Mouse (Mus musculus) small intestine, adult 2 months (tissue): ENCODE data around the gene Oas1c. TPM values are rescaled to one million over a fixed set of nuclear protein-coding genes. Genes with fewer than 3 reads are reported as not detected.

Source experiments
- H3K27ac ChIP-seq: fragments of 200-500 bp; 2 replicates; pipeline ENCODE4 v1.5.1; 2012; ENCODE audit warnings: low read depth, low read length, control low read depth, inconsistent platforms; ENCODE audit not compliant: insufficient read depth
- H3K27me3 ChIP-seq: fragments of 200-500 bp; 2 replicates; pipeline ENCODE4 v1.6.1; 2012; ENCODE audit warnings: mild to moderate bottlenecking, moderate library complexity, low read length, inconsistent platforms; ENCODE audit not compliant: control insufficient read depth, insufficient read depth
- H3K36me3 ChIP-seq: fragments of 200-500 bp; 2 replicates; pipeline ENCODE4 v1.6.1; 2012; ENCODE audit warnings: mild to moderate bottlenecking, low read length, control low read depth, inconsistent platforms; ENCODE audit not compliant: control insufficient read depth, insufficient read depth
- H3K4me1 ChIP-seq: fragments of 200-500 bp; 2 replicates; pipeline ENCODE4 v1.6.1; 2012; ENCODE audit warnings: low read length, inconsistent platforms, mixed read lengths; ENCODE audit not compliant: control insufficient read depth, insufficient read depth, insufficient read length
- H3K4me3 ChIP-seq: fragments of 200-500 bp; 2 replicates; pipeline ENCODE4 v1.5.1; 2012; ENCODE audit warnings: low read depth, mild to moderate bottlenecking, control low read depth, inconsistent platforms, low read length, moderate library complexity
- CTCF ChIP-seq: fragments of 200-500 bp; IDR thresholded peaks from 2 replicates; pipeline ENCODE4 v1.5.1; 2012; ENCODE audit warnings: low read depth, mild to moderate bottlenecking, control low read depth, inconsistent platforms, low read length, moderate library complexity, mixed read lengths; ENCODE audit not compliant: insufficient replicate concordance, insufficient read length; ENCODE audit errors: extremely low read depth
- POLR2A ChIP-seq: fragments of 200-500 bp; IDR thresholded peaks from 2 replicates; pipeline ENCODE4 v1.6.1; 2012; ENCODE audit warnings: low read depth, mild to moderate bottlenecking, control low read depth, inconsistent platforms, low read length, moderate library complexity
- WGBS: fragments of 180-500 bp; shearing (Covaris S2); methylation state at CpG from one replicate; pipeline ENCODE4 v1.1.7; 2018; 5-methylcytosine and 5-hydroxymethylcytosine counted together
- polyA plus RNA-seq: library from polyadenylated mRNA; depleted of rRNA; stranded (reverse); fragments of >200 nt; gene quantifications from 2 replicates; pipeline ENCODE4 v1.2.3, GENCODE M21; 2012; rRNA removed

Oas1c gene
- polyA plus RNA-seq, 1 experiment = 1.4 TPM

DNA sequence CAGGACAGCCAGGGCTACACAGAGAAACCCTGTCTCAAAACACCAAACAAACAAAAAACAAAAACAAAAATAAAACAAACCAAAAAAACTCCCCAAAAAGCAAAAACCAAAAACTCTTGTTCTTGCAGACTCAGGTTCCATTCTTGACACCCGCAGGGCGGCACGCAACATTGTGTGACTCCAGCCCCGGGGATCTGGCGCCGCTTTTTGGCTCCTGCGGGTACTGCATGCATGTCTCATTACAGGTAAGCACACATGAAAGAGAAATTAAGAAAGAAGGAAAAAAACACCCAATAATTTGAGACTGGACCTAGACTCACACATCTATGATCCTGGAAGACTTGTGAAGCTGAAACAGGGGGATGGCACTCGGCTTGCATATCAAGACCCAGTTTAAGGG lies 47.3 kb downstream of the Oas1c start:
- 69% methylated on average over 8 of the region's 8 CpGs for WGBS
- Histone ChIP-seq H3K4me1 (no peaks in the 10 kb centered on the region), H3K4me3 (no peak overlapping the region), H3K36me3 (peaks cover 19% of the 10 kb centered on the region), H3K27ac (no peak overlapping the region), H3K27me3 (no peaks in the 10 kb centered on the region)
- TF ChIP-seq CTCF (no peak), POLR2A (no peak)

GRCm38 (mm10) chr5:120761901-120762300 lies 50.4 kb downstream of the Oas1c start:
- H3K36me3 ChIP-seq = peaks cover 21% of the 10 kb centered on the region
- no peak for TF ChIP-seq CTCF
- no peak for TF ChIP-seq POLR2A
- H3K4me1 ChIP-seq = no peaks in the 10 kb centered on the region
- no peak overlapping the region for H3K4me3 ChIP-seq
- H3K27me3 ChIP-seq = no peaks in the 10 kb centered on the region
- WGBS = 36% methylated on average over 6 of the region's 6 CpGs
- no peak overlapping the region for H3K27ac ChIP-seq

- 80% methylated on average over 4 of the region's 4 CpGs for WGBS
- TF ChIP-seq CTCF (no peak), POLR2A (no peak)
- Histone ChIP-seq H3K4me1 (no peaks in the 10 kb centered on the region), H3K36me3 (peaks cover 6% of the 10 kb centered on the region), H3K27ac (no peak overlapping the region), H3K4me3 (no peak overlapping the region), H3K27me3 (no peaks in the 10 kb centered on the region)
Observed at GRCm38 (mm10) chr5:120754215-120754614, 58.1 kb downstream of the Oas1c start.

DNA sequence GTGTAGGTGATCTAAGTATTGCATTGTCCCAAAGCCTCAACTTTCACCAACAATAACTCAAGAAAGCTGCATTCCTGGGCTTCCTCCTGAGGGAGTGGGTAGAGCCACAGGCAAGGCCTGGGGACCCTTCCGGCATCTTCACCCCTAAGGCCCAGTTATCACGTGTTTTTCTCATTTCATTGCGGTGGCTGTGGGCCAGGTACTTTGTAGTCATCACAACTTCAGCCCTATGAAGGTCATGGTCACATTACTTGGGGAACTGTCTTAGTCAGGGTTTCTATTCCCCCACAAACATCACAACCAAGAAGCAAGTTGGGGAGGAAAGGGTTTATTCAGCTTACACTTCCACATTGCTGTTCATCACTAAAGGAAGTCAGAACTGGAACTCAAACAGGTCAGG lies 59.5 kb downstream of the Oas1c start:
- no peak for TF ChIP-seq POLR2A
- no peak for TF ChIP-seq CTCF
- Histone ChIP-seq H3K36me3 (peaks cover 3% of the 10 kb centered on the region), H3K27ac (no peak overlapping the region), H3K27me3 (no peaks in the 10 kb centered on the region), H3K4me1 (no peaks in the 10 kb centered on the region), H3K4me3 (no peak overlapping the region)
- 70% methylated on average over 3 of the region's 3 CpGs for WGBS

GRCm38 (mm10) chr5:120751206-120751605 lies 61.1 kb downstream of the Oas1c start:
- TF ChIP-seq CTCF (no peak), POLR2A (no peak)
- WGBS = 74% methylated on average over 3 of the region's 3 CpGs
- Histone ChIP-seq H3K27ac (no peak overlapping the region), H3K4me3 (no peak overlapping the region), H3K27me3 (no peaks in the 10 kb centered on the region), H3K4me1 (no peaks in the 10 kb centered on the region), H3K36me3 (no peaks in the 10 kb centered on the region)

Other genes starting within 250 kb of the Oas1c start
- 48.5 and 115 TPM in 2 replicates for gene Tpcn1, start 223.8 kb downstream of the Oas1c start, polyA plus RNA-seq
- gene Iqcd, start 223.5 kb downstream of the Oas1c start, polyA plus RNA-seq = 0.15 and 0.25 TPM in 2 replicates
- gene Rita1, start 199.9 kb downstream of the Oas1c start, polyA plus RNA-seq = 6.9 and 12.1 TPM in 2 replicates
- 23.1 and 44.6 TPM in 2 replicates for gene Ddx54, start 199.8 kb downstream of the Oas1c start, polyA plus RNA-seq
- gene Cfap73, start 178.3 kb downstream of the Oas1c start, polyA plus RNA-seq = not detected in 2 replicates
- 1.7 and 2.6 TPM in 2 replicates for gene Rasal1, start 163.7 kb downstream of the Oas1c start, polyA plus RNA-seq
- 18.1 and 31.1 TPM in 2 replicates for gene Dtx1, start 100.6 kb downstream of the Oas1c start, polyA plus RNA-seq
- gene Oas2, start 62.7 kb downstream of the Oas1c start, polyA plus RNA-seq = 2.9 and 7.4 TPM in 2 replicates
- 9.6 and 94.5 TPM in 2 replicates for gene Oas3, start 34.9 kb downstream of the Oas1c start, polyA plus RNA-seq
- gene Oas1e, start 17.0 kb downstream of the Oas1c start, polyA plus RNA-seq = 0.09 and 3.6 TPM in 2 replicates
- gene Oas1f, start 34.9 kb upstream of the Oas1c start, polyA plus RNA-seq = 0.19 TPM in 1 of 2 replicates, not detected in the other
- gene Oas1h, start 48.9 kb upstream of the Oas1c start, polyA plus RNA-seq = not detected in 2 replicates
- gene Oas1g, start 75.1 kb upstream of the Oas1c start, polyA plus RNA-seq = 6.7 and 30.1 TPM in 2 replicates
- gene Oas1a, start 95.0 kb upstream of the Oas1c start, polyA plus RNA-seq = 11.5 and 55.5 TPM in 2 replicates
- 0.13 and 0.18 TPM in 2 replicates for gene Oas1d, start 102.0 kb upstream of the Oas1c start, polyA plus RNA-seq
- 0.25 and 0.35 TPM in 2 replicates for gene Rph3a, start 197.6 kb upstream of the Oas1c start, polyA plus RNA-seq